Mouse (Mus musculus) heart, adult 9 months (tissue): ENCODE data around the gene Hhipl1.

Experiments
- DNase-seq, 2 experiments: peaks; one replicate each; pipeline ENCODE4 v3.0.0; 2022; ENCODE audit warnings: low spot score in 2 of 2

The Hhipl1 gene

DNA sequence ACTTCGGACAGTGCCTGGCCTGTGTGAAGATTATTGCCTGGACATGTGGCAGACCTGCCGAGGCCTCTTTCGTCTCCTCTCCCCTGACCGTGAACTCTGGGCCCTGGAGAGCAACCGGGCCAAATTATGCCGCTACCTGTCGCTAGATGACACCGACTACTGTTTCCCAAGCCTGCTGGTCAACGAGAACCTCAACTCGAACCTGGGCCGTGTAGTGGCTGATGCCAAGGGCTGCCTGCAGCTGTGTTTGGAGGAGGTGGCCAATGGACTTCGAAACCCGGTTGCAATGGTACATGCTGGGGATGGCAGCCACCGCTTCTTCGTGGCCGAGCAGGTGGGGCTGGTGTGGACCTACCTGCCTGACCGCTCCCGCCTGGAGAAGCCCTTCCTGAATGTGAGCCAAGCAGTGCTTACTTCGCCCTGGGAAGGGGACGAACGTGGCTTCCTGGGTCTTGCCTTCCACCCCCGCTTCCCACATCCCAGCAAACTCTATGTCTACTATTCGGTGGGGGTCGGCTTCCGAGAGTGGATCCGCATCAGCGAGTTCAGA lies 5.7 kb downstream of the Hhipl1 start:
- no peak for DNase-seq

- DNase-seq: no peak
Observed at GRCm38 (mm10) chr12:108312432-108312851, 6.4 kb downstream of the Hhipl1 start.

GRCm38 (mm10) chr12:108313244-108313772 lies 7.2 kb downstream of the Hhipl1 start:
- DNase-seq: no peak

GRCm38 (mm10) chr12:108315818-108316217 lies 9.7 kb downstream of the Hhipl1 start:
- DNase-seq: no peak

GRCm38 (mm10) chr12:108316655-108317054 lies 10.6 kb downstream of the Hhipl1 start:
- DNase-seq: no peak

GRCm38 (mm10) chr12:108317201-108317738 lies 11.2 kb downstream of the Hhipl1 start:
- DNase-seq: no peak

GRCm38 (mm10) chr12:108317826-108318430 lies 11.9 kb downstream of the Hhipl1 start:
- DNase-seq: no peak

DNA sequence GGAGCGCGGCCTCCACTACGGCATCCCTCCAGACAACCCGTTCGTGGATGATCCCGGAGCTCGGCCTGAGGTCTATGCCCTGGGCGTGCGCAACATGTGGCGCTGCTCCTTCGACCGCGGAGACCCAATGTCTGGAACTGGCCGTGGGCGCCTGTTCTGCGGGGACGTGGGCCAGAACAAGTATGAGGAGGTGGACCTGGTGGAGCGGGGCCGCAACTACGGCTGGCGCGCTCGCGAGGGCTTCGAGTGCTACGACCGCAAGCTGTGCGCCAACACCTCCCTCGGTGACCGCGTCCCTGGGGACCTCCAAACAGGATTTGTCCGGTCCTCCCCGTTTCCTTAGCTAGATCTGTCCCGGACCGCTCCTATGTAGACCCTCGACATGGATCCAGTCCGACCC lies 12.4 kb downstream of the Hhipl1 start:
- DNase-seq: no peak

- DNase-seq: no peak
Observed at GRCm38 (mm10) chr12:108320096-108320495, 14.0 kb downstream of the Hhipl1 start.

GRCm38 (mm10) chr12:108326401-108326800 lies 20.3 kb downstream of the Hhipl1 start:
- DNase-seq: no peak

- DNase-seq: no peak
Observed at GRCm38 (mm10) chr12:108327889-108328491, 21.9 kb downstream of the Hhipl1 start.

GRCm38 (mm10) chr12:108333056-108333455 lies 27.0 kb downstream of the Hhipl1 start:
- DNase-seq: peak; percentile 89 to 90

DNA sequence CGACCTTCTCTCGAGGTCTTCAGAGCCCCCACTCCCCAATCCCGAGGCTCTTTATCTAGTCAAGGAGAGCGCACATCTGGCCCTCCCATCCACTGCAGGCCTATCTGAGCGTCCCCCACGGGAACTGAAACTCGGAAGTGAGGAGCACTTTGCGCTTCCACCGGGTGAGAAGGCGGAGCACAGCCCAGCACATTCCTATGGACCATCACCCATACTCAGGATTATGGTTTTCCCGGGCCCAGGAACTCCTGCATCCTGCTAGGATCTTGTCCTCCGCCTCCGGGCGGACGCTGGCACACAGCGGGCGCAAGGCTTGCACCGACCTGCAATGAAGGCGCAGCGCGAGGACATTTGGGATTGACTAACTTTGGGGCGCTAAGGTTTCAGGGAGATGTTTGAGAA lies 27.4 kb downstream of the Hhipl1 start:
- DNase-seq: peak in 1 of 2 experiments; percentile 49

- DNase-seq: peak; percentile 99 to 100
Observed at GRCm38 (mm10) chr12:108333895-108334445, 27.9 kb downstream of the Hhipl1 start, which contains the start of gene Cyp46a1. TSS of gene Cyp46a1 (plus strand) at chr12:108334381.

DNA sequence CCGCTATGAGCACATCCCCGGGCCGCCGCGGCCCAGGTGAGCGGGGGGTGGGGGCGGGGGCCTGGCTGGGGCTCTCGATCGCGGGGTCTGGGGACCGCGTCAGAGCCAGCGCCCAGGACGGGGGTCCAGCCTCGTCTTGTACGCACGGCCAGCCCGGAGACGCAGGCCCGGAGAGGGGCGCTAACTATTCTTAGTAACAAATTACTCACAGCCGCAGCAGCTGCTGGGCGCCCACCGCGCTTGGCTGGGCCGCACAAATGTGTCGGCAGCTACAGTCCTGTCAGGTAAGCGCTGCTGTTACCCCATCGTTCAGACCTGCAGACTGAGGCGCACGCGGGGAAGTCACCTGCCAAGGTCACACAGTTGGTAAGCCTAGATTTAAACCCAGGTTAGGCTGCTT lies 28.5 kb downstream of the Hhipl1 start:
- no peak for DNase-seq

DNA sequence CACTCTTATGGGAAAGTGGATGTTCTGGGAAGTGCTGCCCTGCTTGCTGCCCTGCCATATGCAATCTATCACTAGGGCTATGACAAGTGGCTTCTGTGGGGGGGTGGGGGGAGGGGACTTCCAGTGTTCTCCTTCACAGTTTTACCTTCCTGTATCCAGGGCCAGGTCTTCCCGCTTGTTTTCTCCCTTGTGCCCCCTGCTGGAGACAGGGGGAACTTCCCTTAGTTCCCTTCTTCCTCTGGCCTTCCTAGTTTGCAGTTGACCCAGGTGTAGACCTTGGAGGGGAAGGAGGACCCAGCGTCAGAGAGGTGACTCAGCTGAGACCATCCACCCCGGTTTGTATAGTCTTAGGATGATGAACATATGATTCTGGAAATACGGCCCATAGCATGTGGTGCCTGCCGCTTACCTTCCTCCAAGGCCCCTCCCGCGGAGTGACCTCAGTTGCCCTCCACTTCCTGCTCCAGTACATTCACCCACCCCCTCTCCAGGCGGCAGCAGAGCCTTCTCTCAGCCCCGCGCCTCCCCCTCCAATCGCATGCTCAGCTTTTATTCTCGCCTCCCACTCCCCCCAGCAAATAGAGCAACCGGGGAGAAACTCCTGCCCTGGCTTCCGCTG lies 32.6 kb downstream of the Hhipl1 start:
- no peak for DNase-seq

- DNase-seq: no peak
Observed at GRCm38 (mm10) chr12:108348151-108348550, 42.1 kb downstream of the Hhipl1 start.

- no peak for DNase-seq
Observed at GRCm38 (mm10) chr12:108349026-108349425, 43.0 kb downstream of the Hhipl1 start.

DNA sequence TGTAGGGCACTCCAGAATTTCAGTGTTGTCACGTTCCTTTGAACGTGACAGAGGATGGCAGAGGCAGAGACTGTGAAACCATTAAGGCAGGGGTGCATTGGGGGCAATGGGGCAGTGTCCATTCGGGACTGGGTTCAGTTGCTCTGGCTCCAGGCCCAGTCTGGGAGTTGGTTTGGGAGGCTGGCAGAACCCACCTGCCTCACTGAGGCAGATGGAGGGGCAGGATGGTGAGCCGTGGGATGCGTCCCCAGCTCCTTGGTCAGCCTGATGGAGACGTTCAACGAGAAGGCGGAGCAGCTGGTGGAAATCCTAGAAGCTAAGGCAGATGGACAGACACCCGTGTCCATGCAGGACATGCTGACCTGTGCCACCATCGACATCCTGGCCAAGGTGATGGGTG lies 44.9 kb downstream of the Hhipl1 start:
- no peak for DNase-seq

DNA sequence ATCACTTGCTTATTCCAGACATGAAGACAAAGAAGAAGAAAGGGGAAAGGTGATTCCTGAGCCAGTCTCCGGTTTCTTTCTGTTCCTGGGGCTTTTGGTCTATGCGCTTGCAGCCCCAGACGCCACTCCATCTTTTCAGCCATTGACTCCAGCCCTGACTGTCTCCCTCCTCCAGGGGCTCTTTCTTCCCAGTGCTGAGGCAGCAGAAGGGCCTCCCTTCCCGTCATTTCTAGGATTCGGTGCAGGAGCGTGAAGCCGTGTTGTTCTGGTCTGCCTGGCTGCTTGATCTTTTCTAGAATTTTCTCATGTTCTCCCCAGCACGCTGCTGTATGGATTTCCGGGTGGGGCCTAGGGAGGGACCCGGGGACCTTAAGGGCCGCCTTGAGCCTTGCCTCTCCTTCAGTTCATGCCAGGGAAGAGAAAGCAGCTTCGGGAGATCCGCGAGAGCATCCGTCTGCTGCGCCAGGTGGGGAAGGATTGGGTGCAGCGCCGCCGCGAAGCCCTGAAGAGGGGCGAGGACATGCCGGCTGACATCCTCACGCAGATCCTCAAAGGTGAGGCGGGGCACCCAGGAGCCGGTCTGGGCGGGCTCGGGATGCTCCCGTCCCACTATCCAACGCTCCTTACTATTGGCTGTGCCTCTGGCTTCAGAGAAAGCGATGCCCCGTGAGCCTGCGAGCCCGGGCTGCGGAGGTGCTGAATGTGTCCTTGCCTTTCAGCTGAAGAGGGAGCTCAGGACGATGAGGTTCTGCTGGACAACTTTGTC lies 46.5 kb downstream of the Hhipl1 start:
- no peak for DNase-seq

DNA sequence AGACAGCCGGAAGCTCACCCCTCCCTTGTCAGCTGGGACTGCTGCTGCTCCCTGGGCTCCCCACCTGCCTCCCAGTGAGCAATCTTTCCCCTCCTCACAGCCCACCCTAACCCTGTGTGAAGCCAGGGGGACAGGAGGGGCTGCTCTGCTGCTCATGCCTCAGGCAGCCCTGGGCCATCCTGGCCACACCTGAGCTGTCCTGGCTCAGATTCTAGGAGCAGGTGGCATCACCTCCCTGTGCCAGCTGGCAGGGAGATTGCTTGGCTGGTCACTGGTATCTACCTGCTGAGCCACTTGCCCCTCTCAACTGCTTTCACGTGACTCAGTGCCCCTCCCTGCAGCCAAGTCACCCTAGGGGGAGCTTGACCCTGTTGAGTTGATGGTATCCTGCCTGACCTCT lies 48.2 kb downstream of the Hhipl1 start:
- DNase-seq: no peak
